Mouse (Mus musculus): ENCODE data around the gene Atp5d. TPM values are rescaled to one million over a fixed set of nuclear protein-coding genes. Genes with fewer than 3 reads are reported as not detected.
"Not testable (repeated sequence)": the region's sequence is repeated elsewhere in the genome, so short reads cannot be mapped to it uniquely, and the experiment has no call there.

The Atp5d gene
- polyA plus RNA-seq, 1 experiment from 2014 or later = 481 TPM

- peak overlapping the region; percentile 92 for H3K27ac ChIP-seq (replicated peaks)
- H3K9me3 ChIP-seq; H3K27me3 ChIP-seq; ATAC-seq (ENCODE audit: low read depth): not testable (repeated sequence)
- peak overlapping the region; percentile 44 for H3K4me3 ChIP-seq
- peaks cover 77% of the 10 kb centered on the region for H3K4me1 ChIP-seq (replicated peaks)
- H3K36me3 ChIP-seq = peaks cover 15% of the 10 kb centered on the region
- peak overlapping the region; percentile 84; the same call in 1 of the 2 replicates for H3K9ac ChIP-seq
- peak overlapping the region; percentile 89 for H3K4me2 ChIP-seq
- 90% methylated on average over 4 of the region's 4 CpGs for WGBS
These were observed 27.7 kb downstream of the Atp5d start for GRCm38 (mm10) chr10:80166136-80166535.

GRCm38 (mm10) chr10:80167460-80168037 is 29.1 kb downstream of the Atp5d start:
- Histone ChIP-seq H3K27ac (replicated peaks) (peak overlapping the region; percentile 99), H3K4me1 (replicated peaks) (peaks cover 78% of the 10 kb centered on the region), H3K4me2 (peak overlapping the region; percentile 89), H3K36me3 (peaks cover 27% of the 10 kb centered on the region), H3K9ac (peak overlapping the region; percentile 100), H3K9me3 (no peaks in the 10 kb centered on the region), H3K4me3 (peak overlapping the region; percentile 90), H3K27me3 (no peaks in the 10 kb centered on the region)
- WGBS = under 1% methylated on average over 53 of the region's 55 CpGs
- ATAC-seq (ENCODE audit: low read depth) = peak; percentile 90

- ATAC-seq (ENCODE audit: low read depth) = peak; percentile 32
- Histone ChIP-seq H3K4me3 (peak overlapping the region; percentile 90), H3K9me3 (no peaks in the 10 kb centered on the region), H3K9ac (peak overlapping the region; percentile 100), H3K4me1 (replicated peaks) (peaks cover 82% of the 10 kb centered on the region), H3K4me2 (peak overlapping the region; percentile 70), H3K36me3 (peaks cover 27% of the 10 kb centered on the region), H3K27me3 (no peaks in the 10 kb centered on the region), H3K27ac (replicated peaks) (peak overlapping the region; percentile 99)
- WGBS = under 1% methylated on average over 48 of the region's 48 CpGs
These were observed 29.7 kb downstream of the Atp5d start for GRCm38 (mm10) chr10:80168038-80168661.

DNA sequence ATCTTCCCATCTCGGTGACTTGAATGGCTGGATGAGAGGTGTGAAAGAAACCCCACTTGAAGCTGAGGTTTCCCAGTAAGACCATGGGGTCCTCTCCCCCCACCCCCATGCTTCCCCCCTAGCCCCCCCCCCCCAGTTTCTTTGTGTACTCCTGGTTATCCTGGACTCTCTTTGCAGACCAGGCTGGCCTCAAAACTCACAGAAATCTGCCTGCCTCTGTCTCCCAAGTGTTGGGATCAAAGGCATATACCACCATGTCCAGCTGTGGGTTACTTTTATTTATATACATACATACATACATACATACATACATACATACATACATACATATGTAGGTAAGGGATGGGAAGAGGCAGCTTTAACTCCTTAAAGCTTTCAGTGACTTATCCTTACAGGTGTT is 30.6 kb downstream of the Atp5d start:
- Histone ChIP-seq H3K9ac (peak overlapping the region; percentile 100), H3K4me2 (peak overlapping the region; percentile 70), H3K9me3 (no peaks in the 10 kb centered on the region), H3K4me1 (replicated peaks) (peaks cover 82% of the 10 kb centered on the region), H3K4me3 (peak overlapping the region; percentile 90), H3K27ac (replicated peaks) (peak overlapping the region; percentile 99; the same call in 1 of the 2 replicates), H3K27me3 (no peaks in the 10 kb centered on the region), H3K36me3 (peaks cover 27% of the 10 kb centered on the region)
- no peak for ATAC-seq (ENCODE audit: low read depth)
- 64% methylated on average over 1 of the region's 1 CpGs for WGBS

DNA sequence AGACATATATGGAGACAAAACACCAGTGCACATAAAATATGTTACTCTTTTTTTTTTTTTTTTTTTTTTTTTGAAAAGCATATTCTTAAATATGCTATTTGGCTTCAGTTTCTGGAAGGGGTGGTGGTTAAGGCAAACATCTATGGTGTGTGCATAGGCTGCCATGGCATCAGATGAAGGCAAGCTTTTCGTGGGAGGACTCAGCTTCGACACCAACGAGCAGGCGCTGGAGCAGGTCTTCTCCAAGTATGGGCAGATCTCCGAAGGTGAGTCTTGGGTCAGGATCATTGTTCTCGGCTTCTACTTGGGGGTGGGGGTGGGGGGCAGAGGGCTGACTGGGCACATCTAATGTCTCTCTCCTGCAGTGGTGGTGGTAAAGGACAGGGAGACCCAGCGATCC is 31.2 kb downstream of the Atp5d start:
- 97% methylated on average over 7 of the region's 7 CpGs for WGBS
- Histone ChIP-seq H3K9ac (peak overlapping the region; percentile 100), H3K9me3 (no peaks in the 10 kb centered on the region), H3K27ac (replicated peaks) (0 out of 2 replicates have a peak overlapping the region, but pooled peaks have one; percentile 4), H3K4me2 (peak overlapping the region; percentile 70), H3K4me3 (peak overlapping the region; percentile 90; the same call in 1 of the 2 replicates), H3K4me1 (replicated peaks) (peaks cover 76% of the 10 kb centered on the region), H3K27me3 (no peaks in the 10 kb centered on the region), H3K36me3 (peaks cover 27% of the 10 kb centered on the region)
- ATAC-seq (ENCODE audit: low read depth) = no peak

- Histone ChIP-seq H3K36me3 (peaks cover 30% of the 10 kb centered on the region), H3K9ac (peak overlapping the region; percentile 100), H3K4me2 (no peak overlapping the region), H3K4me3 (no peak overlapping the region), H3K4me1 (replicated peaks) (peaks cover 72% of the 10 kb centered on the region), H3K27ac (replicated peaks) (0 out of 2 replicates have a peak overlapping the region, but pooled peaks have one; percentile 4), H3K27me3 (no peaks in the 10 kb centered on the region), H3K9me3 (no peaks in the 10 kb centered on the region)
- 95% methylated on average over 16 of the region's 16 CpGs for WGBS
- ATAC-seq (ENCODE audit: low read depth) = no peak
These were observed 31.6 kb downstream of the Atp5d start for GRCm38 (mm10) chr10:80170052-80170451.

- peak overlapping the region; percentile 92; the same call in 1 of the 2 replicates for H3K27ac ChIP-seq (replicated peaks)
- H3K4me3 ChIP-seq = no peak overlapping the region
These were observed 32.2 kb downstream of the Atp5d start for GRCm38 (mm10) chr10:80170601-80171021.

DNA sequence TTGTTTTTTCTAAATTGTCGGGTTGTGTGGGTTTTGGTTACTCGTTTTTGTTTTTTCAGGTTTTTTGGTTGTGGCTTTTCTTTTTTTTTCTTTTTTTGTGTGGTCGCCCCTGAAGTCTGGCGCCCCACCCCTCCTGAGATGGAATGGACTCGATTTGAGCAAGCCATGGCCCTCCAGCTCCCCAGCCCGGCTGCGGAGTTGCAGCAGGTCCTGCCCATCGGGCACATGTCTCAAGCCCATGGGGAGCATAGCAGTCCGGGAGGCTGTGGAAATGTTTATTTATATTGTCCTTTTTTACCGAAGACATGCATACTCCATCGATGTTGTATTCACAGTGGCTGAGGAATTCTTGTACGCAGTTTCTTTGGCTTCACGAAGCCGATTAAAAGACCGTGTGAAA is 32.8 kb downstream of the Atp5d start:
- Histone ChIP-seq H3K36me3 (peaks cover 30% of the 10 kb centered on the region), H3K4me1 (replicated peaks) (peaks cover 66% of the 10 kb centered on the region), H3K4me2 (0 out of 2 replicates have a peak overlapping the region, but pooled peaks have one; percentile 66), H3K27me3 (no peaks in the 10 kb centered on the region), H3K27ac (replicated peaks) (peak overlapping the region; percentile 92), H3K4me3 (no peak overlapping the region), H3K9me3 (no peaks in the 10 kb centered on the region), H3K9ac (peak overlapping the region; percentile 74; the same call in 1 of the 2 replicates)
- ATAC-seq (ENCODE audit: low read depth) = no peak
- 94% methylated on average over 15 of the region's 15 CpGs for WGBS

More at GRCm38 (mm10) chr10:80170601-80171021, 32.2 kb downstream of the Atp5d start:
- WGBS = 96% methylated on average over 19 of the region's 19 CpGs
- H3K36me3 ChIP-seq = peaks cover 30% of the 10 kb centered on the region
- no peaks in the 10 kb centered on the region for H3K27me3 ChIP-seq
- H3K9ac ChIP-seq = 0 out of 2 replicates have a peak overlapping the region, but pooled peaks have one; percentile 0
- peaks cover 67% of the 10 kb centered on the region for H3K4me1 ChIP-seq (replicated peaks)
- H3K9me3 ChIP-seq = no peaks in the 10 kb centered on the region
- H3K4me2 ChIP-seq = no peak overlapping the region
- no peak for ATAC-seq (ENCODE audit: low read depth)

GRCm38 (mm10) chr10:80171760-80172526 is 33.5 kb downstream of the Atp5d start:
- Histone ChIP-seq H3K4me1 (replicated peaks) (peaks cover 60% of the 10 kb centered on the region), H3K9me3 (no peaks in the 10 kb centered on the region), H3K27ac (replicated peaks) (peak overlapping the region; percentile 92), H3K4me3 (peak overlapping the region; percentile 52), H3K4me2 (peak overlapping the region; percentile 66), H3K27me3 (no peaks in the 10 kb centered on the region), H3K36me3 (peaks cover 30% of the 10 kb centered on the region), H3K9ac (peak overlapping the region; percentile 74)
- WGBS = 77% methylated on average over 45 of the region's 45 CpGs
- no peak for ATAC-seq (ENCODE audit: low read depth)

- Histone ChIP-seq H3K27me3 (no peaks in the 10 kb centered on the region), H3K4me1 (replicated peaks) (peaks cover 57% of the 10 kb centered on the region), H3K9me3 (no peaks in the 10 kb centered on the region), H3K4me3 (peak within 1 kb of the TSS; percentile 52), H3K36me3 (peaks cover 30% of the 10 kb centered on the region), H3K4me2 (peak within 1 kb of the TSS; percentile 66), H3K27ac (replicated peaks) (peak within 1 kb of the TSS; percentile 92), H3K9ac (peak within 1 kb of the TSS; percentile 74)
- 9% methylated on average over 35 of the region's 35 CpGs for WGBS
- peak; percentile 72 for ATAC-seq (ENCODE audit: low read depth)
These were observed 34.3 kb downstream of the Atp5d start, which contains the start of gene 1600002K03Rik for GRCm38 (mm10) chr10:80172527-80173292. Gene 1600002K03Rik (plus strand): TSS chr10:80172944.

- ATAC-seq (ENCODE audit: low read depth) = no peak
- Histone ChIP-seq H3K4me3 (peak overlapping the region; percentile 52), H3K27me3 (no peaks in the 10 kb centered on the region), H3K4me1 (replicated peaks) (peaks cover 56% of the 10 kb centered on the region), H3K9me3 (no peaks in the 10 kb centered on the region), H3K4me2 (peak overlapping the region; percentile 66), H3K9ac (peak overlapping the region; percentile 74), H3K36me3 (peaks cover 30% of the 10 kb centered on the region), H3K27ac (replicated peaks) (peak overlapping the region; percentile 92)
- 5% methylated on average over 11 of the region's 11 CpGs for WGBS
These were observed 34.9 kb downstream of the Atp5d start for GRCm38 (mm10) chr10:80173358-80173757.
